Comparison of ENCODE assay signal across 25 mouse cellular contexts in genomic region chr14:47723035-47723434, GRCm38 (mm10).
"Had no signal": no experiment of that assay in that cellular context is flagged by ENCODE, and none has a peak within 500 bp of the region (broad histone marks: within the 10 kb centered on the region; RNA-seq: fewer than 3 reads in every experiment).

No protein-coding gene starts in this region.

- H3K4me2 ChIP-seq: embryonic facial prominence, embryonic 12.5 days; embryonic facial prominence, embryonic 13.5 days; embryonic facial prominence, embryonic 15.5 days; forebrain, embryonic 12.5 days; forebrain, embryonic 13.5 days; forebrain, embryonic 15.5 days had no signal

- ATAC-seq: forebrain, embryonic 13.5 days; forebrain, embryonic 14.5 days; forebrain, embryonic 15.5 days; forebrain, embryonic 16.5 days; forebrain, postnatal 0 days had no signal

- H3K9me3 ChIP-seq: embryonic facial prominence, embryonic 10.5 days; embryonic facial prominence, embryonic 12.5 days; embryonic facial prominence, embryonic 13.5 days; embryonic facial prominence, embryonic 15.5 days; forebrain, embryonic 10.5 days; forebrain, embryonic 12.5 days; forebrain, embryonic 13.5 days; forebrain, embryonic 15.5 days had no signal

- H3K27me3 ChIP-seq: embryonic facial prominence, embryonic 12.5 days; embryonic facial prominence, embryonic 13.5 days; embryonic facial prominence, embryonic 15.5 days; forebrain, embryonic 12.5 days; forebrain, embryonic 13.5 days; forebrain, embryonic 15.5 days had no signal

- H3K27ac ChIP-seq: embryonic facial prominence, embryonic 10.5 days; embryonic facial prominence, embryonic 12.5 days; embryonic facial prominence, embryonic 13.5 days; embryonic facial prominence, embryonic 15.5 days; forebrain, embryonic 10.5 days; forebrain, embryonic 12.5 days; forebrain, embryonic 13.5 days; forebrain, embryonic 15.5 days; gastrocnemius, adult 2 months; heart, adult 2 months had no signal

- H3K9ac ChIP-seq: embryonic facial prominence, embryonic 12.5 days; embryonic facial prominence, embryonic 13.5 days; embryonic facial prominence, embryonic 15.5 days; forebrain, embryonic 12.5 days; forebrain, embryonic 13.5 days; forebrain, embryonic 15.5 days; forebrain, postnatal 0 days had no signal

- H3K4me3 ChIP-seq: embryonic facial prominence, embryonic 10.5 days; embryonic facial prominence, embryonic 12.5 days; embryonic facial prominence, embryonic 13.5 days; embryonic facial prominence, embryonic 15.5 days; erythroblast, embryonic 14.5 days; forebrain, embryonic 10.5 days; forebrain, embryonic 12.5 days; forebrain, embryonic 13.5 days; forebrain, embryonic 15.5 days; gastrocnemius, adult 2 months; heart, adult 2 months had no signal

- DNase-seq: cerebellum, adult 9-11 months; cerebellum, postnatal 10 days; cerebellum, postnatal 14 days; cerebellum, postnatal 25 days; cerebellum, postnatal 36 days; embryo, embryonic 11 days; forebrain, postnatal 0 days; gastrocnemius, adult 2 months; gastrocnemius, postnatal 10 days; gastrocnemius, postnatal 14 days; gastrocnemius, postnatal 25 days; gastrocnemius, postnatal 36 days; heart, adult 18-20 months; heart, adult 2 months had no signal

- H3K4me1 ChIP-seq: embryonic facial prominence, embryonic 10.5 days; embryonic facial prominence, embryonic 12.5 days; embryonic facial prominence, embryonic 13.5 days; embryonic facial prominence, embryonic 15.5 days; forebrain, embryonic 10.5 days; forebrain, embryonic 12.5 days; forebrain, embryonic 13.5 days; forebrain, embryonic 15.5 days had no signal
